Mouse (Mus musculus) kidney, adult 8-10 months (tissue): ENCODE measurements around the gene Zfp248.

ENCODE experiments used
- DNase-seq, 2 experiments: peaks; one replicate each; pipeline ENCODE4 v3.0.0; 2022

Zfp248 gene

DNA sequence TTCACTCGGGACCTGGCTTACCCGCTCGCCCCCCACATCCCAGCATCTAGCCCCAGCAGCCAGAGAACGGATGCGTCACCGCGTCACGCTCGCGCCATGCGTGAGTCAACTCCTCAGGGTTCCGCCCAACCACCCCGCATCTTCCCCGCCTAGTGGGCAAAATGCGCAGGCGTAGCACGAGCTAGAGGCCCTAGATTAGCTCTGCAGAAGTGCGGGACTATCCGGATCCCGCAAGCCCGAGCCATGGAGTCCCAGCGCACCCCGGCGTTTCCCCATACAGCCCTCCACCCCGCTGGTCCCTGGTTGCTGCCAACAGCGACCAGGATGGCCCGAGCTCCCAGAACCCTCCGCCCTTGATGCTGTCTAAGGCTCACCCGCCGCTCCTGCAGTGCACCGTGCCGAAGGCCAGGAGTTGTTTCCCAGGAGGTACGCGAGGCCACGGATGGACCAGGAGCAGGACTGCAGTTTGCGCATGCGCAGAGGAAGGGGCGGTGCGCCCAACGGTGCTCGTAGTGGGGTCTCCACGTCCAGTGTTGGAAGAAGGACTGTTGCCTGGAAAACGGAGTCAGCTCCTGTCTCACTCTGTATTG is at the start of gene Zfp248:
Gene Zfp248, minus strand, starts transcription at position 487 of the 590 bp plus-strand sequence.
- DNase-seq, result peak; percentile 81 to 85

DNA sequence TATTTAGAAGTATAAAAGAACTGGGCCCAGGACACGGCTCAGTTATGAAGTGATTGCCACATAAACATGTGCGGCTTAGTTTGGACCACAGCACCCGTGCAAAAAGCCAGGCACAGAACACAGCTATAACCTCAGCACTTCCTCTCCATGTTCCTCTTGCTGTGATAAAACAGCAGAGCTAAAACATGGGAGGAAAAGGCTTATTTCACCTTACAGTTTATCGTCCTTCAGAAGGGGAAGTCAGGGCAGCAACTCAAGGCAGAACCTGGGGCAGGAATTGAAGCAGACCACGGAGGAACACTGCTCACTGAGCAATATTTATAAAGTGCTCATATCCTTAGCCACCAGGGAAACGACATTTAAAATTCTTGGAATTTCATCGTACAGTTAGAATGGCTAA is 43.7 kb upstream of the Zfp248 start:
- no peak for DNase-seq

DNA sequence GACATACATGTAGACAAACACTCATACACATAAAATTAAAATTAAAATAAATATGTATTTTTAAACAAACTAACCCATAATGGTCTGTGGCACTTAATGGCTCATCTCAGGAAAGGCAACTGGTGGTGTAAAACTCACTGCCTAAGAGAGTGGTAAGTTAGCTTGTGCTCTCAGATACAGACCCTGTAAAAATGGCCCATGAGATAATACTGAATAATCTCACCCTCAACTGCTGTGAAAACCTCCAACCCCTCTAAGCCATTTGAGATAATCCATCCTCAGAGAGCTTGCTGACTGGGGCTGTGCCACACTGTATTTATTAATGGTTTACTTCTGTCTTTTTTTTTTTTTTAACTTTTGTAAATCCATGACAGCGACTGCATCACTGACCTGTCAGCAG is 26.8 kb upstream of the Zfp248 start:
- no peak for DNase-seq

DNA sequence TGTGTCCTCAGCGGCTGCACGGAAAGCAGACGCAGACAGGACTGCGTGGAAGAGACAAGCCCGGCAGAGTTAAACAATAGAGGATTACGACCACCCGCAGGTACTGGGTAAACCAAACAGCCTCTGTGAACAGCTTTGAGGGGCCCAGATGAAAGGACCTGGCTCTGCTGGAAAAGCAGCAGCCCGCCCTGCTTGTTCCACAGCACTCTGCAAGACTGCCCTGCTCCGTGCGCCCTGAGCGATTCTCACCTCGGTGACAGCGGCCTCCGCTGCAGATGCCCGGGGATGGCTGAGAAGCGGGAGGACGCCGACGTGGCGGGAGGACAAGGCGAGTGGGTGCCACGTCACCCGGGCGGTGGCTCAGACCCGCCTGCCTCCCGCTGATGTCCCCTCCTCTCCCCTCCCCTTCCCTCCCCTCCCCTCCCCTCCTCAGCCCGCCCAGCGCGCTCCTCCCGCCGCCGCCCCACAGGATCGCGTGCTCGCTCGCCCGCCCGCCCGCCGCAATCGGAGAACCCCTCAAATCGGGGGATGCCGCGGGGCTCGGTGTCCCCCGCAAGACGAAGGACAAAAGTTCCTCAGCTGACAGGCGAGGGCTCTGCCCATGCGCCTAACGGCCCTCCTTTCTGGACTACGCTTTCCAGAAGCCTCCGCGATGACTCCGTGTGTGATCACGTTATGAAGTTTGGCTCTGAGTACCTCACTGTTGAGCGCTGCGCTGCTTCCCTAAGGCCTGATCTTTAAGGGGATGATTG is 23.8 kb upstream of the Zfp248 start, which contains the start of gene Zfp9:
Gene Zfp9, minus strand, starts transcription at position 364 of the 752 bp plus-strand sequence.
- DNase-seq, result peak; percentile 41 to 53

DNA sequence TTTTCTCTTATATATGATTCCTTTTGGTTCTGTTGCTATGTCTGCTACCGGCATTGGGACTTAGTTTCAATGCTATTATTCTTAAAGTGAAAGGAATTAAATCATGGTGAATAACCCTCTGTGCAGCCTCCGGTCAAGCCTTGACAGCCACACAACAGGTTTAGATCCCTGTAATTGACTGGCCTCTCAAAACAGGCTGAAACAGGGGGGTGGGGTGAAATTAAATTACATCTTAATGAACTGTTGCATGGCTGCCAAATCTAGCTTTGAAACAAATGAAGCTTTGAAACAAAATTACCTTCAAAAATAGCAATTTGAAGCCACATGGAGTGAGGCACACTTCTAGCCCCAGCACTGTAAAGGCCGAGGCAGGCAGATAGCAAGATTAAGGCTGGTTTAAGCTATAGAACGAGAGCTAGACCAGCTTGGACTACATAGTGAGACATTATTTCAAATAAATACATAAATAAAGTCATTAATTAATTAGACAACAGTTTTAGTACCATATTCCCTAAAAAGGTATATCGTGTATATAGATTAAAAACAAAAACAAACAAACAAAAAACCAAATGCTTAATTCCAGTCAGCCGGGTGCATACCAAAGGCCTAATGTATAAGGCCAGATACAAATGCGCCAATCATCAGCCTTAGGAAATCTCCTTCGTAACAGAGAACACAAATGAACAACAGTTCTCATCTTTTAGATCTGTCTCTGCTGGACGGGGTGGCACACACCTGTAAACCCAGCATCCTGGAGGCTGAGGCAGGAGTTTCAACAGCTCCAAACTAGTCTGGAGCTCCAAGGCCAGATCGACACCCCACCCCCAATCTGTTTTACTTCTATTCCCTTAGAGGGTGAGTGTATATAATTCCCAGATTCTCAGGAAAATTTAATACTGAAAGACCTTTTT is 22.8 kb upstream of the Zfp248 start:
- DNase-seq, result no peak

DNA sequence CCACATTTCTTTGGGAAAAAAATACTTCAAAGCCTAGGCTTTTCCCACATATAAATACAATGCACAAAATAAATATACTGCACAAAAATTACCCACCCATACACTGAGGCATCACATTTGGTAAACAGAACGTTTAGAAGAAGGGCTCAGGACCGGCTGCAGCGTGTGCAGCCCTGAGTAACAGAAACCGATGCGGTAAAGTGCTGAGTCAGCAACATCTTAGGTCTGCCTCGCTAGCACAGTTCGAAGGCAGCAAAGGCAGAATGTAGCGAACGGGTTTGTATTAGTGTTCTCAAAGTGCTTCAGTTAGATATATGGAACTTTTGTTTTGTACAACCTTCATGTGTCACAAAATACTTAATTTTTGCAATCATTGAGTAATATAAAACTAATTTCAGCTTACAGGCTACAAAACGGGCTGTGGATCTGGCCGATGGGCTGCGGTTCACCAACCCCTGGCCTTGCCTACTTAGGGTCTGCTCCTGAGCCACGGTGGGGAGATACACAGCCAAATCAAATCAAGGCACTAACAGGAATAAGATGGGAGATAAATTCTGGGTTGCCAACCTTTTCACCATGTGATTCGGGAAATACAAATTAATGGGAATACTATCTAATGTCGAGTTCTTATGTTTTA is 6.9 kb upstream of the Zfp248 start:
- DNase-seq, result no peak

DNA sequence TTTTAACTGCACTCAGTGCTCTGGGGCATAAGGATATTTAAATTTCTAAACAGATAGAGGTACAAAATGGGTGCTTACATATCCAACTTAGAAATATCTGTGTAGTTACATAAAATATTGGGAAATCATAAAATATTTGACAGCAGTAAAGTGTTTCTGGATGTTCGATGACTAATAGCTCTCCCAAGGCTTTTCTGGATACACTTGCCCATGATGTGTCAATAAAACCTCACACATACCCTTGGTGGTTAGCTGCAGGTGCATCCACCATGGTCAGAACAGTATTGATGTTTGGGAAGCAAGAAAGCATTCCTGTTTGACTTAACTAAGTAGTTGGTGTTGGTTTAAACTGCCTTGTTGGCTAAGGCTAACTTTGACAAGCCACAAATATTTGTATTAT is 2.4 kb upstream of the Zfp248 start:
- DNase-seq, result no peak

DNA sequence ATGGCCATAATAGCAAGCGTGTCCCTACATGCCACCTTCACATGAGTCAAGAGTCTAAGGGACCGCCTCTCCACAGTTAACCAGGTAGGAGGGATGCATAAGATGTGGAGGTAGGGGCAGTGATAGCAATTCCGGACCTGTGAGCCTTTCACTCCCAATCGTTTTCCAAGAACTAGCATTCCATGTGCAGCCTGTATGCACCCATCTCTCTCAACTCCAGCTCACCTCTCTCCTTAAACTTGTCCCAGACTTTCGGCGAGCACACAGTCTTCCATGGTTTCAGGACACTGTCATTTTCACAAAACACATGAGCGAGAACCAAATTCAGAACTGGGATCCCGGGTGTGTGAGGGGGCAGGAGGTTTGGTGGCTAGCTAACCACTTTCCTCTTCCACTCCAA is 876 bp downstream of the Zfp248 start:
- no peak for DNase-seq

DNA sequence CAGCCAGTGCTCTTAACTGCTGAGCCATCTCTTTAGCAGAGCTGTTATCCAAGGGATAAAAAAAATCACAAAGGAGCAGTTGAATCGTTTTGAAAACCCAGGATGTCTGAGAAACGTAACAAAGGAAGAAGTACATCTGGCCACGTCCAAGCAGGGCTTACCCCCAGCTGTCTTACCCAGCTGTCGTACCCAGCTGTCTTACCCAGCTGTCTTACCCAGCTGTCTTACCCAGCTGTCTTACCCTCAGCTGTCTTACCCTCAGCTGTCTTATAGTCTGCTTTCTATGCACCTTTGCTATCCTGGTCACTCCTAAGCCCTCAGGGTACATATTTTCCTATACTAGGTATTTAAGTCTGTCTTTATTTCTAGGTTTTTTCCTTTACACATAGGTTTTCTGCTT is 23.8 kb downstream of the Zfp248 start:
- no peak for DNase-seq

DNA sequence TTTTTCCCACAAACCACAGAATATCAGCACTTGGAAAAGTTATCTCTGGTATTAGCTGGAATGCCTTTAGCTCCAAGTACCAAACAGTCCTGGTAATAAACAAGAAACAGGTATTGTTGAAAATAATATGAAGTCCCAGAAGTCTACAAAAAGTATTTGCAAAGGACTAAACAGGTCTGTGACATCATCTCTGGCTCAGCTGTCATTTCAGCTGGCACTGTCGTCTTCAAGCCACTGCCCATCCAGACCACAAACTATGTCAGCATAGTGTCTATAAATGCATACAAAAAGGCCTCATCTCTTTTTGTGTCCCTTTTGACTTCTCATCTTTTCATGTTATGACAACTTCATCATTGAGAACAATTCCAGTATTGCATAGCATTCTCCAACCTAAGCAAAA is 28.7 kb downstream of the Zfp248 start:
- DNase-seq, result no peak

DNA sequence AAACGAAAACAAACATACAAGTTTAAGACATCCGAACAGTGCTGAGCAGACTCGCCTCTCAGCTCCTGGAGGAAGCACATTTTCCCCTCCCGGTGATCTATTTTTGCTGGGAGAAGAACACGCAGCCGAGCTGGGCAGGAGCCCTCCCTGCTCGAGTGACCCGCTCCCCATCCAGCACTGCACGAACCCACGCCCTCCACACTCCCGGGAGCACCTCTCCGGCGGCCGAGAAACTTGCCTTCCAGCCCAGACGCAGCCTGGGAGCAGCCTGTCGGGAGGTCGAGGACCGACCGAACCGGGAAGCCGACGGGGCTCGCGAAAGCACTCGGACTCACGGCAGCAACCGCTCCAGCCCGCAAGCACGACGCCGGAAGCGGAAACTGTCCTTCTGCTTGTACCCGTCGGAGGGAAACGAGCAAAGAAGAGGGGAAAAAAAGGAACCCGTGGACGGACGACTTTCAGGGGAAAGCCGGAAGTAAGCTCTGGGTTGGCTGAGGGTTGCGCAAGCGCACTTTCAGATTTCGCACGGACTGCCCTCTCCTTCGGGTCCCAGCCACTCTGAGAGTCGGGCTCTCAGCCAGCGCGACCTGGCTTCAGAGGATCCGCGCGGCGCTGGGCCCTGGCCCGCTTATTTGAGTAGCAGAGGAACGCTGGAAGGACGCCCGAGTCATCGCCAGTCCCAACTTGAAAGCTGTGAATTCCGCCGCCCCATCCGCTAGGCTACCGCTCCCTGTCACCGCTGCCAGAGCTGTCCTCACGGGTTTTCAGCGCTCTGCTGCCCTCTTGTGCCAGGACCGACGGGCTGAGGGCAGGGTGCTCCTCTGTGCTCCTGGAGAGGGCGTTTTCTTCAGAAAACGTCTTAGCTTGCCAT is 36.0 kb downstream of the Zfp248 start, which contains the start of gene Bms1:
Gene Bms1, minus strand, starts transcription at position 425 of the 871 bp plus-strand sequence.
- peak; percentile 95 for DNase-seq

DNA sequence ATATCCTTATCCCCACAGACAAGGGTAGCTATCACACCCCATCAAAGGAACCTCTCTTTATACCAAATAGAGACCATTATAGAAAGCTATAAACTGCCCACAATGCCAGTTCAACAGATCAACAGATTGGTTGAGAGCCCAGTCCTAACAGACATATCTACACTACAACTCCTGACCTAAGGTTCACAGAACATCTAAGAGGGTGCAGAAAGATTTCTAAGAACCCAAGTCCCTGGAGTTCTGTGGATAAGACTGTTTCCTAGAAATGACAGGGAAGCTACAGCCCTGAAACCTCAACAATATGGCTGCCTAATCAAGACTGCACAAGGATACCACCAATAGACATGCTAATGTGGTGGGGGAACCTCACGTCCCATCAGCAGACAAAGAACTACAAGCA is 44.9 kb downstream of the Zfp248 start:
- DNase-seq, result no peak

DNA sequence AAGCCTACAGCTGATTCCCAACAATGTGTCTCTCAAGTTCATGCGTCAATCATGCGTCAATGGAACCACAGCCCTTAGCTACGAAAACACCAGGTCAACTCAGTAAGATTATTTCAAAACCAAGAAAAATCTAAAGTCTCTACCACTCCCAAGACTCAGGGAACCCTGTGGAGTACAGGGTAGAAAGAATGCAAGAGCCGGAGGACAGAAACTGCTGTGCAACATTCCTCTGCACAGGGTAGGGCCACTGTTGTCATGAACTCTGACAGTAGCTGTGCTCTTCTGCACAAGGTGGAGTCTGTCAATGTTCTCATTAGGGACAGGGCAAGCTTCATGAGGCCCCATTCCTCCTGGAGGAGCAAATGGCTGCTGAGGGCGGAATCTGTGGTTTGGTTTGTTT is 46.8 kb downstream of the Zfp248 start:
- no peak for DNase-seq

DNA sequence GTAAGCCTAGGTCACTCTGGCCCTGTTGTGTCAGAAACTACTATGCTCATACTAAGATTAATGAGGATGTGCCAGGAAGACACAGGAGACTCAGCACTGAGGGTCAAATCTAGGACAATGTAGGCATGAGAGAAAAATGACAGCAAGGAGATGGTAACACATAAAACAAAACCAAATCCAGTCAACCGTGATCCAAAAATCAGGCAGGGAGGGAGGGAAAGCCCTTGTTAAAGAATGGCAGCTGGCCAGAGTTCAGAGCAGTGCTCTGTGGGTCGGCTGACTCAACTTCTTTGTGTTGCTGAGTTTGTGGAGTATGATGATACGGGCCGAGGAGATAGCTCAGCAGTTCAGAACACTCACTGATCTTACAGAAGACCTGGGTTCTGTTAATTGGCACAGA is 48.9 kb downstream of the Zfp248 start:
- DNase-seq, result no peak

DNA sequence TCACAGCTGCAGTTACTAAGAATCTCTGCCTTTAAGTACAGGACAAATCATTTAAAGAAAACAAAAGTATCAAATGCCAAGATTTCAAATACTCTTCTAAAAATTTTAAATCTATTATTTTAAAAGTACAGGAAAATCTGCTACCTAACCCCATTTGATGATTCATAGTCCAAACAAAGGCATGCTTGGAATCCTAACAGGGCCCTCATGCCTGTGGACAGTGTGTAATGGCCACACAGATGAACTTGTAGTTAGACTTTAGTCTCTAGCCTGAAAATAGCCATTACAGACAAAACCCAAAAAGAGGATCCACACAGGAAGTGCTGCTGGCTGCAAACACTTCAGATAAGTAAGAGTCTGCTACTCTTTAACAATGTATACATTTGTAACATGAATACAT is 64.6 kb downstream of the Zfp248 start:
- DNase-seq, result peak in 1 of 2 experiments; percentile 6

DNA sequence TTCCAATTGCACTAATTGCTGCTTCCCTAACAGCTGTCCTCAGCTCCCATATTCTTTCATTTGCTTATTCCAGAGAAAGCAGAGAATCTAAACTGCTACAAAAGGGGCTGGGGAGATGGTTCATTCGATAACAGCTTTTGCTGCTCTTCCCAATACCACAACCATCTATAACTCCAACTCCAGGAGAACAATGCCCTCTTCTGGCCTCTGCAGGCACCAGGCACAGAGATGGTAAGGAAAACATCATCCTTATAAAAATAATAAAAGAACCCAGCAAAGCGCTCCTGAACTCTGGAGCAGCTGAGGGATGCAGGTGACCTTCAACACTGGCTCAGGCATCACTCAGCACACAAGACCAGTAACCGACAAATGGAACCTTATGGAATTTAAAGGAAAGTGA is 69.4 kb downstream of the Zfp248 start:
- no peak for DNase-seq

DNA sequence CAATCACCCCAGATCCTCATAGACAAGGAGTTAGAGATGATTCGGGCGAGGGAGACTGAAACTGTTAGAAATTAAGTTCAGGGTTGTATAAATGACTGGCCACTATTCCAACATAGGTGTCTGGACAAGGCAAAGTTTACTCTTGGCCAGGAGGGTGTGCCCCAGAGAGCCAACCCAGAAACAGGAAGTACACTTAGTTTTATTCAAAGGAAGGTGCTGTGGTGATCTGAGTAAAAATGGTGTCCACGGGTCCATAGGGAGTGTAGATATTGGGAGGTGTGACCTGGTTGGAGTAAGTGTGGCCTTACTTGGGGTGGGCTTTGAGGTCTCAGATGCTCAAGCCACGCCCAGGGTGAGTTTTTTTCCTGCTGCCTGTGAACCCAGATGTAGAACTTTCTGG is 74.1 kb downstream of the Zfp248 start:
- no peak for DNase-seq

DNA sequence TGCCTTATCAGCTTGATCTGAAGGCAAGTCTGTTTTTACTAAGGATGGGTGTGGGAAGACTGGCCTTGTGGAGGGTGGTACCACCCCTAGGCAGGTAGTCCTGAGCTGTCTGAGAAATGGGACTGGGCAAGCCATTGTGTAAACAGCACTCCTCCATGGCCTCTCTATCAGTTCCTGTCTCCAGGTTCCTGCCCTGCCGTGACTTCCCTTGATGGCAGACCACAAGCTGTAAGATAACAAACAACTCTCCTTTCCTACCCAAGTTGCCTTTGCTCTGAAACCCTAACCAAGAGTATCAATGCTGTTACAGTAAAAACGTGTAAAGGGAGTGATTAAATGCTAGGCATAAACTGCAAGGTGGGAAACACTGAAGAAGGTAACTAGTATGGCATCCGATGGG is 74.7 kb downstream of the Zfp248 start:
- no peak for DNase-seq

DNA sequence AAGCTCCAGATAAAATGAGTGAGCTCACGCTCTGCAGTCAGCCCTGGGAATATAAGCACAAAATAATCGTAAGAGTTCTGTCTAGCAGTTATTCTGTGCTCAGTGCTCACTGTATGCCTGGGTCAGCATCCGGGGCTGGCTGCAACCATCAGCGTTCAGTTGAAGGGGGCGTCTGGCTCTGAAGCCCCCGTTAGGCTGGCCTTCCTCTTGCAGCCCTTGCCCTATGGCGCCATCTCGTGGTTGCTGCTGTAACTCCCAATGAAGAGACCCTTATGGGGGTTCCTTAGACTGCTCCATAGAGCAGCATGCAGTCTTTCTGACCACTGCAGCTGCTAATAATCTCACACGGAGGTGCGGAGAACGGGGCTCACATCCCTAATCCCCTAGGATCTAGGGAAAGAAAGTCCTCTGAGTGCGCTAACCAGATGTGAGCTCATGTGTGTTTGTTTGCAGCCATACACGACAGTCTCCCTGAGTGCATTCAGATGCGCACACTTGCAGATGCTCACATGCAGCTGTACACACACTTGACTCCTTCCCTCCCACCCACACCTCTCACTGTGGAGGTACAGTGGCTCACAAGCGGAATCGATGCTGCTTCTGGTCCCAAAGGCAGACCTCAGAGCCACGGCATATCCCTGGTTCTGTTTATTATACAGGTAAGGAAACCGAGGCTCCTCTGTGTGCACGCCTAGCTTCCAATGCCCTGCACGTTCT is 75.7 kb downstream of the Zfp248 start:
- DNase-seq, result peak in 1 of 2 experiments; percentile 45

DNA sequence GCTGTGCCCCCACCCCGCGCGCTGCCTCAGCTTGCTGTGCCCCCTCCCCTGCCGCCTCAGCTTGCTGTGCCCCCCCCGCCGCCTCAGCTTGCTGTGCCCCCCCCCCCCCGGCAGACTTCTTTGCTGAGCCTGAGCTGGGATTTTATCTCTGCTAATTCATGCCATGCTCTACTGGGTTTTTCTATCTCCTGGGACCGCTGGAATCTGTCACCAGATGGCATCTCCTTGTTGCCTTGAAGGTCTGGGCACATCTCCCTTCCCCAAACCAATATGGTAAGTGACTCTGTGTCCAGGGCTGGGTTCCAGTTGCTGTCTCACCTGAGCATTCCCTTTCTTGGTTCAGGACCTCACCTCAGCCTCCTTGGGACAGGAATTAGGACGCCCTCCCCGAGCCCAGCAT is 77.7 kb downstream of the Zfp248 start:
- no peak for DNase-seq
